Mouse (Mus musculus) right cerebral cortex, adult 18-20 months (tissue): ENCODE measurements around the gene Dnm2.
"Not testable (repeated sequence)": the region's sequence is repeated elsewhere in the genome, so short reads cannot be mapped to it uniquely, and the experiment has no call there.

Experiments used
- DNase-seq: peaks from one replicate; pipeline ENCODE4 v3.0.0; 2022; ENCODE audit warnings: mixed read lengths

Gene Dnm2

DNA sequence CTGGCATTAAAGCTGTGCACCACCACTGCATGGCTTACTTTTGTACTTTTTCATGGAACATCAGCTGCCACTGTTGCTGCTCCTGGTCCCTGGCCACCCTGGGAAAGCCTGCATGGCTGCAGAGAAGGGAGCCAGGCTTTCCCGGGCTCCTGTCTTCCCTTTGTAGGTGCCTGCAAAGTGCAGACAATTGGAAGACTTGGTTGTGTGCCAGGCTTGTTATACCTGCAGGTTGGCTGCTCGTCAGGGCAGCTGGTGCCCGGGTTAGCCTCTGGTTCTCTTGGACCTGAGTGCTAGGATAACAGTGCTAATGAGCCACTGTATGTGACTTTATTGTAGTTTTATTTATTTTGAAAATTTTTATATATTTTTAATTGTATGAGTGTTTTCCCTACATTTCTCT, 34.1 kb downstream of the Dnm2 start:
- no peak for DNase-seq

GRCm38 (mm10) chr9:21460400-21460940, 35.8 kb downstream of the Dnm2 start:
- no peak for DNase-seq

DNA sequence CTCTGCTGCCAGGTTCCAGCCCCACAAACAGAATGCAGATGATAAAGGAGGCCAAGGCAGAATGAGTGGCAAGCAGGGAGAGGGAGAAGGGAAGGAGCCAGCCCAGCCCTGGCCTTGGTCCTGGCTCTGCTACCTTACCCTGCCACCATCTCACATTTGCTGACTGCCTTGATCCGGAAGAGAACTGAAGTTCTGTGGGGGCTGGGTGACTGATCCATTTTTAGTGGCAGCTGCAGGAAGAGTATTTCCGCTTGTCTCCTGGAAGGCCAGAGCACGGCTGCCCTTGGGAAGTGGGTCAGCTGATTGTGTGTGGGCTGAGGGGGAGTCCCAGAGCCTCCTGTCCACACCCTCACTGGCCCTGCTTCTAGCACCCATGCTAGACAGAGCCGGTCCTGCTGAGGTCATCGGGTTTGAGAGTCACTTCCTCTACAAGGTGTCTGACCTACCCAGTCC, 38.5 kb downstream of the Dnm2 start:
- DNase-seq = peak; percentile 44

DNA sequence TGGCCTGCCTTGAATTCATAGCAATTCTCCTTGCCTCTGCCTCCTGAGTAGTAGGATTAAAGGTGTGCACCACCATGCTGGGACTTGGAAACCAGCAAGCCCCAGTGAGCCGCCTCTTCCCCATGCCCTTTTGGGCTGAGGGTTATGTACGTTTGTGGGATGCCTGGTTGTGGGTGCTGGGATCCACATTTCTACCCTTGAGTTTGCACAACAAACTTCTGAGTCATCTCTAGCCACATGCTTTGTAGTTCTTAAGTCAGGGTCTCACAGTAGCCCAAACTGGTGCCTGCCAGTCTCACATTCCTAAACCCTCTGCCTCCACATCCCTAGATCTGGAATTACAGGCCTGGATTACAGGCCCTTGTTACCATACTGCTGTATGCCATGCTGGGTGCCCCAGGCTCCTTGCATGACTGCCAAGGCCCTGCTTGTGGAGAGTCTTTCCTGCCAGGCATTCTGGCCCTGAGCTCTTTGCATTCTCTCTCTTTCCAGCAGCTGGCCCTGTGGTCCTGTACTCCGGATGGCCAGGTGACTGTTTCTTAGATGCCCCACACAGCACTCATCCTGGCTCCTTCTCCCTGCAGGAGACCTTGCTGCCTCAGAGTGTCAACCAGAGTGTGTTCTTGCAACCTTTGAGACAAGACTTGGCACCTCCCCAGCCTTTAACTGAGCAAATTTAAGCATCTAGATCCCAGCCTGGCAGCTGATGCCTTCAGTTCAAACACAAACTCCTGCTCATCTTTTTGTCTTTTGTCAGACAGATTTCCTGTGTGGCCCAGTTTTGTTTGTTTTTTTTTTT, 39.3 kb downstream of the Dnm2 start:
- no peak for DNase-seq

- not testable (repeated sequence) for DNase-seq
Measured at GRCm38 (mm10) chr9:21464565-21464928, 39.8 kb downstream of the Dnm2 start.

DNA sequence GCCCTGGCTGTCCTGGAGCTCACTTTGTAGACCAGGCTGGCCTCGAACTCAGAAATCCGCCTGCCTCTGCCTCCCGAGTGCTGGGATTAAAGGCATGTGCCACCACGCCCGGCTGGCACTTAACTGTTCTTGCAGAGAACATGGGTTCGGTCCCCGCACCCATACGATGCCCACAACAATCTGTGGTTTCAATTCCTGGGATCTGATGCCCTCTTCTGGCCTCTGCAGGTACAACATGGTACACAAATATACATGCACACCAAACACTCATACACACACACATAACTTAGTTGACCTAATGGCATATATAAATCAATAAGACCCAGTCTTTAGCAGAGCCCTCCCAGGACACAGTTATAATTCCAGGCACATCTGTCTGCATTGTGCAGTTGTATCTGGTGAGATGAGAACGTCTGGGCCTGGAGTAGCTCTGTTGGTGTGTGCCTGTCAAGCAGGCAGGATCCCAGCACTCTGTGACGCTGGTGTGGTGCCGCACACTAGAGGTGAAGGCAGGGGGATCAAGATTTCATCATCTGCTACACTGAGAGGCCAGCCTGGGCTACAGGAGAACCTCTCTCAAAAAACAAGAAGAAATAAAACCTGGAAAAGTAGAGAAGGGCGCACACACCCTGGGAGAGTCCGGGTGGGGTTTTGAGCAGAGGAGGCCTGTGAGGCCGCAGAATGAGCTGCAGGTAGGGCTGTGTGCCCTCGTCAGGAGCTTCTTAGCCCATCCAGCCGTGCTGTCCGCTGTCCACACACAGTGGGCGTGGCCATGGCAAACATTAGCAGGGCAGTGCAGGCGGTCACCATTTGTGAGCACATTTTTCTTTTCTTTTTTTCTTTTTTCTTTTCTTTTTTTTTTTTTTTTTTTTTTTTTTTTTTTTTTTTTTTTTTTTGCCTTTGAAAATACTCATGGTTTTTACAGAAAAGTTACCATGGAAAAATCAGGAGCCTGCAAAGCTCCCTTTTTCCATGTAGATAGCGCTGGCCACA, 44.6 kb downstream of the Dnm2 start:
- peak; percentile 39 for DNase-seq

DNA sequence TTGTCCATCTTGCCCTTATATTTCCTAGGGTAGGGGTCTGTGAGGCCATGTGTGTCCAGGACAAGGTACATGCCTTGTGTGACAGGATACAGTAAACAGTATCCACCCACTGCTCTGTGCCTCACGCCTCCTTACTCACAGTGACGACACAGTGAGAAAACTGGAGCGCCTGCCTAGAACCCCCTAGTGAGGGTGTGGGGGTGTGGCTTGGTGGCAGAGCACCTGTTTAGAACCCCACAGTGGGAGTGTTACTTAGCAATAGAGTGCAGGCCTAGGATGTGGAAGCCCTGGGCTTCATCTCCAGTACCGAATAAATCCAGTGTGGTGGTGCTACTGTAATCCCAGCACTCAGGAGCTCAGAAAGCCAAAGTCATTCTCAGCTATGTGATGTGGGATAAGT, 48.2 kb downstream of the Dnm2 start:
- DNase-seq = peak; percentile 51

GRCm38 (mm10) chr9:21477707-21478106, 53.0 kb downstream of the Dnm2 start:
- DNase-seq = no peak

- no peak for DNase-seq
Measured at GRCm38 (mm10) chr9:21484065-21484464, 59.4 kb downstream of the Dnm2 start.

DNA sequence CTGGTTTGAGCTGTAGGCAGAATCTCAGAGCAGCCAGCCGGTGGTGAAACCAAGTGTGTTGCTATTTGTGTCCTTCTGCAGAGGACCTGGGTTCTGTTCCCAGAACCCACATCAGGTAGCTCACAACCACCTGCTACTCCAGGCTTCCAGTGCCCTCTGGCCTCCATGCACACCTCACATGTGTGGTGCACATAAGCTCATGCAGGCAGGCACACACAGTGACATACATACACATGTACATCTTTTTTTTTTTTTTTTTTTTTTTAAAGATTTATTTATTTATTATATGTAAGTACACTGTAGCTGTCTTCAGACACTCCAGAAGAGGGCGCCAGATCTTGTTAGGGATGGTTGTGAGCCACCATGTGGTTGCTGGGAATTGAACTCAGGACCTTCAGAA, 63.5 kb downstream of the Dnm2 start:
- not testable (repeated sequence) for DNase-seq

DNA sequence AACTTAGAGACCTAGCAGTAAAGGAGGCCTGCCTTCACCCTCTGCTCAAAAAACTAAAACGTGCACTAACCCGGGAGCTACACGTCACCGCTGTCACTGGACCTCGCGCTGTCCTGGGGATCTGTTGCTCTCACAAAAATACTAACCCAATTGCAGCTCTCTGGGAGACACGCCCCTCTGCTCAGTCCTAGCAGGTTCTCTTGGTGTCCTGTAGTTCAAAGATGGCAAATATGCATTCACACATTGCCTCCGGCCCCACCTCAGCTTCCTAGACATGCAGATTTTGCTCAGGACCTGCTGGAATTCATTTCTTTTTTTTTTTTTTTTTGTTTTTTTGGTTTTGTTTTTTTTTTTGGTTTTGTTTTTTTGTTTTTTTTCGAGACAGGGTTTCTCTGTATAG, 66.0 kb downstream of the Dnm2 start:
- no peak for DNase-seq

- no peak for DNase-seq
Measured at GRCm38 (mm10) chr9:21493907-21494306, 69.2 kb downstream of the Dnm2 start.

GRCm38 (mm10) chr9:21494726-21495125, 70.0 kb downstream of the Dnm2 start:
- peak; percentile 60 for DNase-seq

GRCm38 (mm10) chr9:21496308-21497049, 71.8 kb downstream of the Dnm2 start:
- DNase-seq = no peak

- peak; percentile 26 for DNase-seq
Measured at GRCm38 (mm10) chr9:21497050-21497542, 72.4 kb downstream of the Dnm2 start.

GRCm38 (mm10) chr9:21497664-21498063, 73.0 kb downstream of the Dnm2 start:
- no peak for DNase-seq

DNA sequence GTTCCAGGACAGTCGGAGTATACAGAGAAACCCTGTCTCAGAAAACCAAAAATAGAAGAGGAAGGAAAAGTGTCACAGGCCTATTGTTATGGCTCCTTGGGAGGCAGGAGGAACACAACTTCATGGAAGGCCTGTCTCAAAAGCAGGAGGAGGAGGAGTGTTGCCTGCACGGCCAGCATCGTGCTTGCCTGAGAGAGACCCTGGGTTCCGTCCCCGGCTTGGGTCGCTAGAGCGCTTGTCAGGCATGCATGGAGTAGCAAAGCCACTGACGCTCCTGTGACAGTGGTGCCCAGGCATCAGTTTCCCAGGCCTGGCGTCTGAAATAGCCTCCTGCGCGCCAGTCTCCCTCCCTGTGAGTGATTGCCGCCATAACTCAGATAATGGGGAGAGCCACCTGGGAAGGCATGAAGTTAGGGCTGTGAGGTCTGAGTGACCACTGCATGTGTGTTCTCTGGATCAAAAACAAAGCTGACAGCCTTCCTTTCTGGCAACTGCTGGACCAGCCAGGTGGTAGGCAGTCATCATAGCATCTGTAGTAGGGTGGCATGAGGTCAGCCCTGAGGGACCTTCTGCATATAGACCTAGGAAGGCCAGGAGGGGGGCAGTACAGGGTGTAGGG, 73.7 kb downstream of the Dnm2 start:
- DNase-seq = no peak

DNA sequence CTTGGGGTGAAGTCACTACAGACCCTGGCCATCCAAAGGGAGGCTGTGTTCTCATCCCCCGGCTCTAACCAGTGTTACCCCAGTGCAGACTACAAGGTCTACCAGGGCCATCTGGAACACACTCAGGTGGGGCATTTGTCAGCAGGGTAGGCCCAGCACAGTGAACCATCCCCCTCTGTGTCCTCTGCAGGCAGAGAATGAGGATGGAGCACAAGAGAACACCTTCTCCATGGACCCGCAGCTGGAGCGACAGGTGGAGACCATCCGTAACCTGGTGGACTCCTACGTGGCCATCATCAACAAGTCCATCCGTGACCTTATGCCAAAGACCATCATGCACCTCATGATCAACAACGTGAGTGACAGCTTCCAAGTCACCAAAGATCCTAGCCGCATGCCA, 78.6 kb downstream of the Dnm2 start:
- DNase-seq = no peak

- DNase-seq = no peak
Measured at GRCm38 (mm10) chr9:21505767-21506166, 81.1 kb downstream of the Dnm2 start.

- DNase-seq = no peak
Measured at GRCm38 (mm10) chr9:21507753-21508430, 83.2 kb downstream of the Dnm2 start.

- no peak for DNase-seq
Measured at GRCm38 (mm10) chr9:21508871-21509404, 84.2 kb downstream of the Dnm2 start.
